24 mouse cellular contexts compared by ENCODE assay signal in the genomic region with DNA sequence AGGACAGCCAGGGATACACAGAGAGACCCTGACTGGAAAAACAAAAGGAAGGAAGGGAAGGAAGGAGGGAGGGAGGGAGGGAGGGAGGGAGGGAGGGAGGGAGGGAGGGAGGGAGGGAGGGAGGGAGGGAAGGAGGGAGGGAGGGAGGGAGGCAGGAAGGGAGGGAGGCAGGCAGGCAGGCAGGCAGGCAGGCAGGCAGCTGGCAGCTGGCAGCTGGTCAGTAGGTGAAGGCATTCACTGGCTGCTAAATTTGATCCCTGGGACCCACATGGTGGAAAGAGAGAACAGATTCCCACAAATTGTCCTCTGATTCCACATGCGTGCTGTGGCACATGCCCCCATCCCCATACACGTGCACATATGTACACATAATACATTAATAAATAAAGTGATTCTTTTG. TPM values are rescaled to one million over a fixed set of nuclear protein-coding genes. Genes with fewer than 3 reads are reported as not detected.
"Had no signal": no experiment of that assay in that cellular context is flagged by ENCODE, and none has a peak within 500 bp of the region (broad histone marks: within the 10 kb centered on the region; RNA-seq: fewer than 3 reads in every experiment).

No protein-coding gene starts in this region.

- DNase-seq: cerebellum, adult 8-10 months; cerebellum, adult 9-10 months; cerebellum, postnatal 25 days; embryo, embryonic 11 days; forebrain, postnatal 0 days; gastrocnemius, postnatal 10 days; gastrocnemius, postnatal 25 days; gastrocnemius, postnatal 36 days; heart, adult 18-20 months; heart, adult 2 months had no signal

- H3K4me2 ChIP-seq: embryonic facial prominence, embryonic 12.5 days; embryonic facial prominence, embryonic 15.5 days; forebrain, embryonic 12.5 days; forebrain, embryonic 13.5 days; forebrain, embryonic 15.5 days had no signal

- H3K4me3 ChIP-seq: embryonic facial prominence, embryonic 12.5 days; embryonic facial prominence, embryonic 13.5 days; embryonic facial prominence, embryonic 15.5 days; erythroblast, embryonic 14.5 days; forebrain, embryonic 12.5 days; forebrain, embryonic 13.5 days; forebrain, embryonic 15.5 days; heart, adult 2 months had no signal

- H3K36me3 ChIP-seq: embryonic facial prominence, embryonic 10.5 days; embryonic facial prominence, embryonic 12.5 days; embryonic facial prominence, embryonic 15.5 days; forebrain, embryonic 10.5 days; forebrain, embryonic 12.5 days; forebrain, embryonic 15.5 days; heart, embryonic 10.5 days had no signal

- H3K27ac ChIP-seq: embryonic facial prominence, embryonic 12.5 days; embryonic facial prominence, embryonic 13.5 days; embryonic facial prominence, embryonic 15.5 days; forebrain, embryonic 12.5 days; forebrain, embryonic 13.5 days; forebrain, embryonic 15.5 days; heart, adult 2 months; heart, embryonic 10.5 days had no signal

RNA-seq across cellular contexts. Expression of a gene that starts 5.7 kb away (rescaled TPM):
- total RNA-seq: common myeloid progenitor, adult 5-6 weeks; granulocyte monocyte progenitor cell, adult 5-6 weeks had no signal
- polyA plus RNA-seq: erythroblast, embryonic 14.5 days had no signal

RNA-seq across cellular contexts. Expression of a gene that starts 8.0 kb away (rescaled TPM):
- total RNA-seq: common myeloid progenitor, adult 5-6 weeks; gastrocnemius, adult 18-20 months; gastrocnemius, adult 8-10 months; gastrocnemius, postnatal 25 days; gastrocnemius, postnatal 36 days; granulocyte monocyte progenitor cell, adult 5-6 weeks; heart, adult 18-20 months had no signal
- polyA plus RNA-seq: erythroblast, embryonic 14.5 days had no signal

RNA-seq across cellular contexts. Expression of a gene that starts 14.1 kb away (rescaled TPM):
- total RNA-seq: gastrocnemius, adult 18-20 months had no signal
